Mouse (Mus musculus) midbrain, embryonic 14.5 days (tissue): ENCODE results near the gene Gm10392. TPM values are rescaled to one million over a fixed set of nuclear protein-coding genes. Genes with fewer than 3 reads are reported as not detected.

Source experiments
- ATAC-seq: fragments of 200-750 bp; cut with Nextera tagmentation; 2 replicates; pipeline ENCODE4 v1.8.0; 2017; ENCODE audit warnings: moderate number of reproducible peaks, moderate library complexity; ENCODE audit not compliant: low FRiP score, low TSS enrichment
- DNase-seq: peaks from one replicate; pipeline ENCODE4 v3.0.0-alpha.2; 2015
- H3K27ac ChIP-seq: fragments of 300-500 bp; sonication (generic); replicated peaks from 2 replicates; pipeline ENCODE4 v1.5.1; 2014; ENCODE audit warnings: mild to moderate bottlenecking, low read depth, low read length, moderate library complexity
- H3K27me3 ChIP-seq: fragments of 300-500 bp; sonication (generic); 2 replicates; pipeline ENCODE4 v1.6.1; 2014; ENCODE audit warnings: low read length, control low read depth, mixed read lengths; ENCODE audit not compliant: control insufficient read depth, insufficient read depth
- H3K36me3 ChIP-seq: fragments of 300-500 bp; sonication (generic); 2 replicates; pipeline ENCODE4 v1.6.1; 2014; ENCODE audit warnings: low read length, control low read depth; ENCODE audit not compliant: control insufficient read depth, insufficient read depth
- H3K4me1 ChIP-seq: fragments of 300-500 bp; sonication (generic); 2 replicates; pipeline ENCODE4 v1.6.1; 2014; ENCODE audit warnings: mild to moderate bottlenecking, antibody characterized with exemption, low read length, control low read depth; ENCODE audit not compliant: control insufficient read depth, insufficient read depth
- H3K4me2 ChIP-seq: fragments of 300-500 bp; sonication (generic); 2 replicates; pipeline ENCODE4 v1.6.1; 2014; ENCODE audit warnings: mild to moderate bottlenecking, low read length, moderate library complexity
- H3K4me3 ChIP-seq: fragments of 300-500 bp; sonication (generic); replicated peaks from 2 replicates; pipeline ENCODE4 v1.5.1; 2014; ENCODE audit warnings: low read depth, low read length
- H3K9ac ChIP-seq: fragments of 300-500 bp; sonication (generic); replicated peaks from 2 replicates; pipeline ENCODE4 v1.6.1; 2014; ENCODE audit warnings: mild to moderate bottlenecking, low read length, moderate library complexity
- H3K9me3 ChIP-seq: fragments of 300-500 bp; sonication (generic); 2 replicates; pipeline ENCODE4 v1.6.1; 2016; ENCODE audit warnings: low read length, control low read depth, mixed read lengths; ENCODE audit not compliant: control insufficient read depth
- WGBS: fragments of 180-500 bp; shearing (Covaris S2); extraction: QIAGEN DNeasy Blood & Tissue Kit; methylation state at CpG from one replicate; pipeline ENCODE4 v1.1.7; 2014; 5-methylcytosine and 5-hydroxymethylcytosine counted together
- polyA plus RNA-seq: library from polyadenylated mRNA; unstranded; fragments of >200 nt; fragmentation: Nextera tagmentation; extraction: Ambion mirVana; gene quantifications from 2 replicates; pipeline ENCODE4 v1.2.1, GENCODE M21; 2014

Gm10392 gene
- polyA plus RNA-seq, 1 experiment from 2014 or later, result not detected

DNA sequence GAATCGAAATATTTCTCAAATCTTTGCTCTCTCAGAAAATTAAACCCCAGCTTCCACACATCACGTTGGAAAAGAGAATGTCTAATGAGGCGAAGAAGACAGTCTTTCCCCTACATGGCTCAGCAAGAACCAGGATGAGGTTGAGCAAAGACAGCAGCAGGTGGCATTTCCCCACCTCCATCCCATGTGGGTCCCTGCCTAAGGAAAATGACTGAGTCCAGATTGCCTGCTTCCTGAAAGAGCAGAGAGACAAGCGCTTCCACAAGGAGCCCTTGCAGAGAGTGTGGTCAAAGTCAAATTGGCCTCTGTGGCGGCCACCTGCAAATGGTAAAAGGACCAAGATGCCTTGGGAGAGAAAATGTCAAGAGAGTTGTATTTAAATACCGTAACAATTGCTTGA is 28.5 kb downstream of the Gm10392 start:
- H3K27ac ChIP-seq, result peak overlapping the region; percentile 75; the same call in 1 of the 2 replicates
- no peak for DNase-seq
- H3K4me3 ChIP-seq, result peak overlapping the region; percentile 95
- no peaks in the 10 kb centered on the region for H3K27me3 ChIP-seq
- WGBS, result 69% methylated on average over 6 of the region's 6 CpGs
- peaks cover 67% of the 10 kb centered on the region for H3K4me1 ChIP-seq
- H3K9ac ChIP-seq, result peak overlapping the region; percentile 98
- ATAC-seq, result no peak
- no peaks in the 10 kb centered on the region for H3K36me3 ChIP-seq
- H3K9me3 ChIP-seq, result no peaks in the 10 kb centered on the region
- peak overlapping the region; percentile 81 for H3K4me2 ChIP-seq

DNA sequence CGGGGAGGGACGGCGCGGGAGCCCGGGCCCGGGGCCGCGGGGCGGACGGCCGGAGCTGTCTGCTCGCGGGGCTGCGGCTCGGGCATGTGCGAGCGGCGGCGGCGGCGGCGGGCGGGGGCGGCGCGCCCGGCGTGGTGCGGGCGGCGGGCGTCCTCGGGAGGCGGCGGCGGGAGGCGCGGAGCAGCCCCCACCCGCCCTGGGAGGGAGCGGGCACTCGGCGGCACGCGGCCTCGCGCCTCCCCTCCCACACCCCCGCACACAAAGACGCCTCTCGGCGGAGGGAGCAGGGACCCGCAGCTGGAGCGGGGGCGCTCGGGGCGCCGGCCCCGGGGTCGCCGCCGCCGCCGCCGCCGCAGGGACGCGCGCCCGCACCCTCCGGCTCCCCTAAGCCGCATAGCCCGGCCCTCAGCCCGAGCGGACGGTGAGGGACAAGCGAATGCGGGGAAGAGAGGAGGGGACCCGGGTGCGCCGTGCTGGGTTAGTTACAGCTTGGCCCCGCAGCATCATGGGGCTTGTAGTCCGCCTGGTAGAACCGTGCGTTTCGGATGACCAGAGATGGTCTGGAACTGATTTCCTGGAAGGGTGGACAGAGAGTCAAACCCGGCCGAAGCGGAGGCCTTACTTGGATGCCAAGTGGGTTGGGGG is 29.3 kb downstream of the Gm10392 start, which contains the start of gene Ankrd13b:
Ankrd13b (minus strand) TSS at position 88 of the 645 bp plus-strand sequence.
- peak within 1 kb of the TSS; percentile 81 for H3K4me2 ChIP-seq
- under 1% methylated on average over 48 of the region's 87 CpGs for WGBS
- ATAC-seq (peak; percentile 65), DNase-seq (peak; percentile 92)
- H3K27me3 ChIP-seq, result no peaks in the 10 kb centered on the region
- peaks cover 64% of the 10 kb centered on the region for H3K4me1 ChIP-seq
- H3K27ac ChIP-seq, result peak within 1 kb of the TSS; percentile 93
- H3K9ac ChIP-seq, result peak within 1 kb of the TSS; percentile 98
- no peaks in the 10 kb centered on the region for H3K36me3 ChIP-seq
- no peaks in the 10 kb centered on the region for H3K9me3 ChIP-seq
- H3K4me3 ChIP-seq, result peak within 1 kb of the TSS; percentile 95

DNA sequence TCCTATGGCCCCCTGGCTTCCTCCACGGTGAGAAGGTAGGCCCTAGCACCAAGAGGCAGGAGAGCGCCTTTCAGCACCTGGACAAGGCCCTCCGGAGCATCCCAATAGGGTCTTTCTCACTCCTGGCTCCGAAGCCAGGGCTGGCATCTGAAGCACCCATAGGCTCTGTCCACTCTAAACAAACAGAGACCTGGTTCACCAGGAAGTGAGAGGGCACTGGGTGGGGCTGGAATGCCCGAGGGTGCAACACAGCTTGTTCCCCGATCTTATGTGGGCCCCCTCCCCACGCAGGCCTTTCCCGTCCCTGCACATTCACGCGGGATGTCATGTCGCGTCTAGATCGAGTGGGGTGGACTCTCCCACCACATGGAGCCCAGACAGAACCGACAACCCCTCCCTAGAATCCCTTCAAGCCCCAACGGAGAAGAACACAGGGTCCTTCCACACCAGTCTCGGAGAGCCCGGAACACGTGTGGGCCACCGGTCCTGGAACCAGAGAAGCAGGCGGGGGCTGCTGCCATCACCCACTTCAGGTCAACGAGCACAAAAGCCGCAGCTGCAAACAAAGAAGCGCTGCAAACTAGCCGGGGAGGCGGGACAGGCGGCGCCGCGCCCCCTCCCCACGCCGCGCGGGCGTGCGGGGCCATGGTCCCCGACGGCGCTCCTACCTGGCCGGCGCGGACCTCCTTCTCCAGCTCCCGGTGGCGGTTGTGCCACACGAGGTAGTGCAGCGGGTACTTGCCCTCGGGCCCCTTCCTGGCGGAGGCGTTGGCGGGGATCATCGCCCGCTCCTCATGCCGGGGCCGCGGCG is 30.0 kb downstream of the Gm10392 start:
- peak; percentile 71 for DNase-seq

DNA sequence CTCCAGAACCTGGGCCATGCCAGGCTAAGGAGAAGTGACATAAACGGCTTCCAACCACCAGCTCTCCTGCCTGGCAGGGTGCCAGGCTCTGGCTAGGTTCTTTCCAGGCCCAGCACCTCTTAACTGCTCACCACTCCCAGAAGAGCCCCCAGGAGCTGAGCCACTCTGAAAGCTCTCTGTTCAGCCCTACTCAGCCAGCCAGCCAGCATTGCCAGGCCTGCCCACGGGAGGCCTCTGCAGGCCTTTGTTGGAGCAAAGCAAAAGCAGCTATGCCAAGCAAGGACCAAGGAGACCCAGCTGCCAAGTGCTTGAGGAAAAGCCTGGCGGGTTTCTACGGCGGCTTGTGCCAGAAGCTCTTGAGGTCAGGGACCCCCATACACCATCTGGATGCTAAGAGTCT is 32.2 kb downstream of the Gm10392 start:
- peak overlapping the region; percentile 37 for H3K27ac ChIP-seq
- 52% methylated on average over 5 of the region's 5 CpGs for WGBS
- H3K4me3 ChIP-seq, result no peak overlapping the region
- ATAC-seq (no peak), DNase-seq (peak; percentile 66)
- no peak overlapping the region; the same call in 1 of the 2 replicates for H3K9ac ChIP-seq
- no peaks in the 10 kb centered on the region for H3K9me3 ChIP-seq
- H3K36me3 ChIP-seq, result no peaks in the 10 kb centered on the region
- H3K27me3 ChIP-seq, result no peaks in the 10 kb centered on the region
- H3K4me2 ChIP-seq, result peak overlapping the region; percentile 81
- peaks cover 68% of the 10 kb centered on the region for H3K4me1 ChIP-seq

More for the DNA sequence above, 30.0 kb downstream of the Gm10392 start:
- H3K4me1 ChIP-seq, result peaks cover 59% of the 10 kb centered on the region
- no peak for ATAC-seq
- peak overlapping the region; percentile 98 for H3K9ac ChIP-seq
- 2% methylated on average over 53 of the region's 55 CpGs for WGBS
- H3K4me2 ChIP-seq, result peak overlapping the region; percentile 81
- H3K36me3 ChIP-seq, result no peaks in the 10 kb centered on the region
- peak overlapping the region; percentile 95 for H3K4me3 ChIP-seq
- H3K27me3 ChIP-seq, result no peaks in the 10 kb centered on the region
- H3K9me3 ChIP-seq, result no peaks in the 10 kb centered on the region
- peak overlapping the region; percentile 93 for H3K27ac ChIP-seq

DNA sequence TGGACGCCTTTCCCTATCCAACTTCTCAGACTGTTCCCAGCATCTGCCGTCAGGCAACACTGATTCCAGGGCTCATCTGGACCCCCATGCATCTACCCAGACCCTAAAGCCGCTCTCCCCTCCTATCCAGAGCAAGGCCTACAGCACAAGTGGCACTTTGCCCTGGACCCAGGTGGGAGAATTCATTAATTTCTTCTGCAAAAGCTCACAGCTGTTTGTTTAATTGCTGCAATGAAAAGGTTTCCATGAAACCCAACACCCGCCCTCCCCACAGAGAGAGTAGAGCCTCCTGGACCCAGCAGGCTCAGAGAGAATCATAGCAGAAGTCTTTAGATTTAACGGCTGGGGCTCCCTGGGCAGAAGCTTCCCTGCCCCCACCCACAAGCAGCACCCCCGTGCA is 33.8 kb downstream of the Gm10392 start:
- WGBS, result 56% methylated on average over 6 of the region's 6 CpGs

DNA sequence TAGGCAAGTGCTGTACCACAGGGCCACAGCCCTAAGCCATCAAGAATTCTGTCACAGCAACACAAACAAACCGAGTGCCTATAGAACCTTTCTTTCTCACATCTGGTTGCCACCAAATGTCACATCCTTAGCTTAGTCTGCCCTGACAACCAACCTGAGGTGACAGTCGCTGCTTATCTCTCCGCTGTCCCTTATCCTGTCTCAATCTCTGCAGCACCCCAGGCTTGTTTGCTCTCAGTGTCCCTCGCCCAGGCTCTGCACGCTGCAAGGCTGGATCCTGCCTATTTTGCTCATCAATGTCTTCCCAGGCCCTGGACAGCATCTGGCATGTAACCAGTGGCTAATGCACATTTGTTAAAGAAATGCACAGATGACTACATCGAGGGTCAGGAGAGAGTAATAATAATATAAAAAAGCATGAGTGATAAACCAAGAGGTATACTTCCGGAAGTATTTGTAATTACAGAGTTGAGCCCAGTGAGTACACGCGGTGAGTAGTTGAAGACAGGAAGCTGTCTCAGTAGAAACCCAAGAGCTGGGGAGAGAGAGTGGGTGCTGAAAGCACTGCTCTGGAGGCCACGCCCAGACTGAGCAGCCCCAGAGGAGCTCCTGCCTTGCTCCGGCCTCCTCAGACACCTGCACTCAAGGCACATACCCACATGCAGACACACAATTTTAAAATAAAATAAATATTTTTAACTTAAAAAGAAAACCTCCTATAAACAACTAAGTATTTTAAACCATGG is 35.3 kb downstream of the Gm10392 start:
- H3K9me3 ChIP-seq, result no peaks in the 10 kb centered on the region
- H3K9ac ChIP-seq, result no peak overlapping the region
- no peaks in the 10 kb centered on the region for H3K36me3 ChIP-seq
- H3K4me2 ChIP-seq, result no peak overlapping the region
- 78% methylated on average over 11 of the region's 11 CpGs for WGBS
- peaks cover 55% of the 10 kb centered on the region for H3K4me1 ChIP-seq
- H3K27ac ChIP-seq, result no peak overlapping the region
- no peaks in the 10 kb centered on the region for H3K27me3 ChIP-seq
- DNase-seq (no peak), ATAC-seq (no peak)
- H3K4me3 ChIP-seq, result no peak overlapping the region

More for the DNA sequence above, 33.8 kb downstream of the Gm10392 start:
- ATAC-seq, result no peak
- Histone ChIP-seq H3K4me1 (peaks cover 57% of the 10 kb centered on the region), H3K9ac (peak overlapping the region; percentile 4), H3K36me3 (no peaks in the 10 kb centered on the region), H3K9me3 (no peaks in the 10 kb centered on the region), H3K27me3 (no peaks in the 10 kb centered on the region), H3K4me3 (no peak overlapping the region), H3K4me2 (peak overlapping the region; percentile 81; the same call in 1 of the 2 replicates), H3K27ac (0 out of 2 replicates have a peak overlapping the region, but pooled peaks have one; percentile 3)
- peak; percentile 44 for DNase-seq

DNA sequence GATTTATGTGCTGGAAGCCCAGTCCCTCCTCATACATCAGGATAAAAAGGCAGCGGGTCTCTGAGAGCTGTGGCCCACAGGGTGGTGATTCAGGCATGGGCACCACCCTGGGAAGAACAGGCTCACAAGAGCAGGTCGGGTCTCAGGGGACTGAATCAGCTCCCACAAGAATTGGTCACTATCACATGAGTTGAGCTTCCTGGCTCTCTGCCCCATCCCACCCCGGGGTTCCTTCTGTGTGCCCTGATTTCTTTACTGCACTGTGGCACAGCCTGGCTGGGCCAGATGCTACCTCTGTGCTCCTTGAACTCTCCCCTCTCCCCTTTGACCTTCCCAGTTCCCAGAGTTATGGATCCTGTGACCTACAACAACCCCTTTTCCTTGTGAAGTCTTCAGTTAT is 36.0 kb downstream of the Gm10392 start:
- H3K4me2 ChIP-seq, result no peak overlapping the region
- H3K27me3 ChIP-seq, result no peaks in the 10 kb centered on the region
- 80% methylated on average over 3 of the region's 3 CpGs for WGBS
- H3K36me3 ChIP-seq, result no peaks in the 10 kb centered on the region
- DNase-seq (no peak), ATAC-seq (no peak)
- no peak overlapping the region for H3K4me3 ChIP-seq
- H3K27ac ChIP-seq, result no peak overlapping the region
- no peaks in the 10 kb centered on the region for H3K9me3 ChIP-seq
- no peak overlapping the region for H3K9ac ChIP-seq
- peaks cover 50% of the 10 kb centered on the region for H3K4me1 ChIP-seq

DNA sequence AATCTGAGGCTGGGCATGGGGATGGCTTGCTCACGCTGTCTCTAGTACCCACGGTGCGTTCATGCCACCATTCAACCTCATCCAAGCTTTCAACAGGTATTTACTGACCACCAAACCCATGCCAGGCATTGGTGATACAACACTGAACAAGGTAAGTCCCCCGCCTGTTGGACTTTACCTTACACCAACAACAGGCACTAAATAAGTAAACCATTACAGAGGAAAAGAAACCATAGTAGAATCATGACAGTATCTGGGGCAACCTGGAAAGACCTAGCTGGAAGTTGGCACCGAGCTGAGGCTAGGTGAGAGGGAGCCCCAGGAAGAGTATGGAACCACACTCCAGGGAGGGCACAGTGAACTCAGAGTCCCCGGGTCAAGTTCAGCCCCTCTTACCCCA is 42.1 kb downstream of the Gm10392 start:
- H3K36me3 ChIP-seq, result peaks cover 46% of the 10 kb centered on the region
- no peak for ATAC-seq

More for the DNA sequence above, 42.1 kb downstream of the Gm10392 start:
- Histone ChIP-seq H3K9me3 (no peaks in the 10 kb centered on the region), H3K4me3 (no peak overlapping the region), H3K27me3 (no peaks in the 10 kb centered on the region), H3K9ac (no peak overlapping the region), H3K27ac (no peak overlapping the region), H3K4me1 (0 out of 2 replicates have a peak, but pooled peaks cover 3% of the 10 kb centered on the region), H3K4me2 (no peak overlapping the region)
- 92% methylated on average over 6 of the region's 6 CpGs for WGBS
- DNase-seq, result no peak
